Mouse (Mus musculus): Measurements from ENCODE around the gene Zfp652.

The Zfp652 gene

DNA sequence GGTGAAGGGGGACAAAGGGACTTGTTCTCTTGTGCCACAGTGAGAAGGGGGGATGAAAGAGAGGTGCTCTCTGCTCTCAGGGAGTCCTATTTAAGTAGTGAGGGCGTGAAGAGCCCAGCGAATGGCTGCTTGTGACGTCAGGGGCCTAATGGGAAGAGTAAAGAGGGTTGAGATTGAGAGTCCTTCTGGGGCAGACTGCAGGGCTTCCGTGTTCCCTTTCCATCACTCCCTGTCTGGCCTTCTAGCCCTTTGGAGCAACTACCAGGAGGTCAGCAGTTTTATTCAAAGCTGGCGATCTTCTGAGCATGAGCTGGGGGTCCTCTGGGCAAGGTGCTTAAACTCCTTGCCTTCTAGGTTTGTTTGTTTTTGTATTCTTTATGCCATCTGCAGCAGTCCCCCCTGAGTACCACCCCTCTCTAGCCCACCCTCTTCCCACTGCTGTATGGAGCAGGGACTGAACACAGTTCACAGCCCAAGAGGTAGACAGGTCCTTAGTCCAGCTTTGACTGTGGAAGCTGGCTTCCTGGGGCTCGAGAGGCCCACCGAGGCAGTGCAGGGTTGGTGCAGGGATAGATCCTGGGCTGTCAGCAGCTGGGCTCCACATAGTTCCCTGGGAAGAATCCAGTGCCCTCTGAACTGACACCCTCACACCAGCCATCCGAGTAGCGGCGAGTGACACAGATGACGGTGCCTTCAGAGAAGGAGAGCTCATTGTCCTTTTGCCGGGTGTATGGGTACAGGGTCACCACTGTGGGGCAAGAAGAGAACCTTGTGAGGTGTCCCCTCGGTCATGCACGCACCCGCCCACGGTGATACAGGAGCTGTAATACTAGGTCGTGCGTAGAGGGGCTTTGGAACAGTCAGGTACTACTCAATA lies 119.9 kb downstream of the Zfp652 start:
- DNase-seq (ENCODE audit: low read depth): no peak

DNA sequence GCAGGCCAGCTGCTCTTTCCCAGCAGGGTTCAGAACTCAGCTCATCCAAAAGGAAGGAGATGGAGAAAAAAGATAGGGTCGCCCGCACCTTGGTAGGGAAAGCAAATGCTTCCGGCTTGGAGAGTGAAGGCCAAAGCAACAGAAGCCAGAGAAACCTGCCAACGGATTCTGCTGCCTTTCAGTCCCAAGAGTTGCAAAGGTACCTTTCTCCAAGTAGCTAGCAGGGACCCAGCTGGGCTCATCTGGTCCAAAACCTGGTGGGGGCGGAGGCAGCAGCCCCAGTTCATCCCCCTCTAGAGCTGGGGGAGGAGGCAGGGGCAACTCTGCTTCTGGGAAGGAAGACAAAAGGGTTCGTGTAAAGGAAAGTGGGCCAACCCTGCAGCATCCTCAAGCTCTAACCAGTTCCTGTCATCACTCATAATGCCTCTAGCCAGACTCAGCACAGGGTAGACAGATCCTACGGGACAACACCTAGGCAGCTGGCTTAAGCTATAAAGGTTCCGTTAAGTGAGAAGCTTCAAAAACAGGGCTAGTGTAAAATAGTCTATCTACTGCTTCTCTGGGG lies 120.6 kb downstream of the Zfp652 start:
- no peak for DNase-seq (ENCODE audit: low read depth)

DNA sequence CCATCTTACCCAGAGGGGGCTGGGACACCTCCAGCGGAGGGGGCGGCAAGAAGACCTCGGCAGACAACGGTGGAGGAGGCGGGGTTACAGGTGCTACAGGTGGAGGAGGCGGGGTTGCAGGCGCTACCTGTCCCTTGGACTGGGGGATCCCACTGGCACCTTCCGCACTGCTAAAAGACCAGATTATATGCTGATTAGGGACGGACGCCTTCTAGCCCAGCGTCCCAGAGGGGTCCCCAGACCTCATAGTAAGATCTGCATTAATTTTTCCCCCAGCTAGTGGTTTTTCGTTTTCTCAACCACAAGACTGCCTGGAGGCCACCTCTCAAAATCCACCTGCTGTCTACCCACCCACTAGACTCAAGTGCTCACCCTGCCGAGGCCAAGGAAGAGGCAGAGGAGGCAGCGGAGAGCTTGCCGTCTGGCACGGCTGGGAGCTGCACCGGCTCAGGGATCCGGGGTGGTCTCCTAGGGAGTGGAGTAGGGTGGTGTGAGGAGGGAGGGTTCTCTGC lies 121.2 kb downstream of the Zfp652 start:
- DNase-seq (ENCODE audit: low read depth): no peak

DNA sequence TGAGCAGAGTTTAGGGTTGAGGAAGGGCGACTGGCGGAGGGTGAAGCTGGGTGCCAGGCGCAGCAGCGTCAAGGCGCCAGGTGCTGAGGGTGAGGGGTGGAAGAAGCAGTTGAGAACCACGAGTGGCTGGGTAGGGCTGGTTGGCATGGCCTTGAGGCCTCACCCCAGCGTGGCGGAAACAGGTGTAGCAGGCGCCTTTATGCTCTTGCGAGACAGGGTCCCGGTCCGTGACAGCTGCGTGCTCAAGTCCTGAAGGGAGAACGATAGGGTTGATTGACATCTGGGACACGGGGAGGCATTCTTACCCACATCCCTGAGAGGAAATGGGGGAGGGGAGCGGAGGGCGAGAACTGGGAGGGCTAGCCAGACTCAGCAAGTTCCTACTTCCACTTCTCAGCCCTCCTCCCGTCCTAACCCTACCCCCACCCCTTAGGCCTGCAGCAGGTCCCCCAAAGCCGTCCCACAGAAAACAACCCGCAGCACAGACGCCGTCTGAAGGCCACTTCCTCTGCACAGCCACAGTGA lies 121.7 kb downstream of the Zfp652 start:
- DNase-seq (ENCODE audit: low read depth): no peak

DNA sequence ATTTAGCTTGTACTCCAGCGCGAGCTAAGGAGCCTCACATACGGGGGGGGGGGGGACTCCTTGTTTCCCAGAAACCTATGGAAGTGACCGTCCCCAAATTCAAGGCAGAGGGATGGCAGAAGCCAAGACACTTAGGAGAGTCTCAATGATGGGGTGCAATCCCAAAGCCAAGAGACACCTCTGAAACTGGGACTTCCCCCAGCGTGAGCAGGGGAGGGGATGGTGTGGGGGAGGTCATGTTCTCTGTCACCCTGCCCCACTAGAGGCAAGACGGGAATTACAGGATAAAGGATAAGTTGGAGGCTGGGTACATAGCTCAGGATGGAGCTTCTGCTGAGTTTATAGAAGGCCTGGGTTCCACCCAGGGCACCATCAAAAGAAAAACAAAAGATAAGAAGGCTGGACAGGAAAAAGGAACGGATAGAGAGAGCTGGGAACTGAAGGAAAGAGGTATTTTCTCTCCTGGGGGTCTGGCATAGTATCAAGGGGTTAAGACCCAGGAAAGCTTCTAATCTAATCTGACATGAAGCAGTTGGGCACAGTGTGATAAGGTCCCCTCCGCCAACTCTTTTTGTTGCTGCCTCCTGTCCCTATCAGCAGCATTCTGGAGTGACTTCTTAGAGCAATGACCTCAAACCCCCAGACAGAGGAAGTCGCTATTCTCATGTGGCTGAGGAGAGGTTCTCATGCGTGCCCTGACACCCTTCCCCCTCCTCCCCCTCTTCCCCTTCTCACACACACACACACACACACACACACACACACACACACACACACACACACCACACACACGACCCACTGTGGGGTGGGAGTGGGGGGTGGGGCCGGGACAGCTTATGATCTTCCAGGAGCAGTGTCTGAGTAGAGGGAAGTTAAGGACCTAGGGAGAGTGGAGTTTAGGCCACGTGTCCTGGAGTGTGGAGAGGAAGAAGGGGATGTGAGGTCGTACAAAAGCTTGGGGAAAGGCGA lies 122.6 kb downstream of the Zfp652 start:
- no peak for DNase-seq (ENCODE audit: low read depth)

DNA sequence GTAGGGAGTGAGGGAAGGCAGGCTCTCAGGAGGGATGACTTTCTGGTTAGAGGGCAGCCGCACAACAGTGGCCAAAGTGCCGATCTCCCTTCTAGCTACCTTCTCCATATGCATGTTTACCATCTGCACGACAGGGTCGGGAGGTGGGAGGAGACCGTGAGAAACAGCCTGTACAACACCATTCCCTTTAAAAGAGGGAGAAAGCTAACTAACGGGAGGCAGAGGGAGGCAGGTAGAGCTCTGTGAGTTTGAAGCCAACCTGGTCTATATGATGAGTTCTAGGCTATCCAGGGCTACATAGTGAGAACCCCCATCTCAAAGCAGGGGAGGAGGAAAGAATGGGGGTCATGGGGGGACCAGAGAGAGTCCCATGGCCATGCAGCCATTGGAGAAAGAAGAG lies 123.4 kb downstream of the Zfp652 start:
- DNase-seq (ENCODE audit: low read depth): no peak

DNA sequence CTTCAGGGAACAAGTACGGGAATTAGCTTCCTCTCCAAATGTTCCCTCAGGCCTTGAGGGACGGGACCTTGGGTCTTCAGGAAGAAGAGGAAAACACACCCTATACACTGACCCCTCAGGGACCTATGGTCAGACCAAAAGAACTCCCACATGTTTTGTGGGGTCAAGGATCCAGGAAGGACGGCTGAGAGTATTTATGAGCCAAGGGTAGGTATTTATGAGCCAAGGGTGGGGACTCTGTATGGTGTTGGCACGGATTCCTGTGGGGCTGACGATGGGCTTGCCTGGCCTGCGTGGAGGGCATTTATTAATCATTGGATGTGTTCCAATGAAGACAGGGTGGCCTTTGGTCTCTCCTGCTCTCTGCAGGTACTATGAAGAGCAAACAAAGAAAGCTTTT lies 124.0 kb downstream of the Zfp652 start:
- no peak for DNase-seq (ENCODE audit: low read depth)

DNA sequence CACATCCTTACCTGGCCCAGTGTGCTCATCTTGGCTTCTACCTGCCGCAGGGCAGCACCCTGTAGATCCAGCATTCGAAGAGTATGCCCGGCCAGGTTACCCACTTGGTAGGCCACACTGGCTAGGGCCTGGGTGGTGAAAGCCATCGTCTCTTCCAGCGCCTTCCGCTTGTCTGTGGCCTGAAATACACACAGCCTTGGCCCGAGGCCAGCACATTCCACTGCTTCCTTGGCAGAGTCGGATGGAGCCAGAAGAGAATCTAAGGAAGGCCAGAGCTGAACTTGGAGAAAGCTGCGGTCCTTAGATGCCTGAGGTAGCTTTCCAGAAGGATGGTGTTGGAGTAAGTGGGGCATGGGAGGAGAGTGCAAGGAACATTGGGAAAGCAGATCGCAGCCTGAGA lies 124.6 kb downstream of the Zfp652 start, which contains the start of gene Gngt2:
Gene Gngt2 (plus strand): TSS at position 158 of the 400 bp plus-strand sequence.
- no peak for DNase-seq (ENCODE audit: low read depth)

DNA sequence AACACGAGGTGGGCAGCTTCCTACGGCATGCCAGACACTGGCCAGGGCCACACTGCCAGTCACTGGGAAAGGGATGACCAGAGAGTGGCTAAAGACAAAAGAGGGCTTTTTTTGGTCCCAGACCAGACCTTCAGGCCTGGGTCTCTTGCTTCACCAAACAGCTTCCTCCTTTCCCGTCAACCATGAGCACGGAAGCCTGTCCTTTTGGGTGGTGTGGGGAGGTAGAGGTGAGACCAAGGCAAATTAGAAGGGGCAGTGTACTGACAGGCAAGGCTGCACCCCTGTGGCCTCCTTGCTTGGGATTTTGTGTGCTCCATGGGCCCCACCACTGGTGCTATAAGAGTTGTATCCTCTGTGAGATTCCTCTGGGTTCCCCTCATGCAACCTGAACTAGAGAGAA lies 126.1 kb downstream of the Zfp652 start:
- no peak for DNase-seq (ENCODE audit: low read depth)

DNA sequence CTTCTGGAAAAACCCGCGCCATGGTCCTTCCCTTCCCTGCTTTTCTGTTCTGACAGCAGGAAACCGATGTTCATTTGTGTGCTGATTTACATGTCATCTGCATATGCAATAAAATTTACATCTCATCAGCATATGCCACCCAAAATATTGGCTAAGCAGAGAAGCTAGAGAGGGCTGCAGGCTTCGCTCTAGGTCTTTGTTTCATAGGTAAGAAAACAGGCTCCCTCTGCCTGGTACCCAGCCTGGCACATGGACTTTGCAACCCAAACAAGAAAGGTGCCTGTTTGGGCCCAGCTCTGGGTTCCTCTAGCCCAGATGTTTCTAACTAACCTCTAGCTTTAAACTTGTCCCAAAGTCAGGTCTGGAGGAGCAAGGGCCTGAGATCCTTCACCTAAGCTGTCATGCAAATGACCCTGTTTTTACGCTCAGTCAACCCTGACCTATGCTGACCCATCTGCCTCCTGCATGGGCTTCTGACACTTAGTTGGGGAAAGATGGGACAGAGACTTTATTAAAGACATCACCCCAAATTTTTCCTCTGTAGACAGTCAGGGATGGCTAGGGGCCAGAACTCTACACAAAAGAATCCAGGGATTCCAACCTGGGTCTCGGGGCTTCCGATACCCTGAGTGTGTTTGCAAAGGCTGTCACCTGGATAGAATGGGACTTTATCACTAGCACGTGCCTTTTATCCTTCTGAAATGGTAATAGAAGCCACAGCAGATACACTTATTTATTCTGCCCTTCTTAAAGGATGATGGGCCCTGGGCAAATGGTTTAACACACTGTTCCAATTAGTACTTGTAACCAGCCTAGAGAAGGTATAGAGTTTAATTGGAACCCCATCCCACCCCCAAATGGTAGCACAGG lies 126.8 kb downstream of the Zfp652 start:
- DNase-seq (ENCODE audit: low read depth): no peak

DNA sequence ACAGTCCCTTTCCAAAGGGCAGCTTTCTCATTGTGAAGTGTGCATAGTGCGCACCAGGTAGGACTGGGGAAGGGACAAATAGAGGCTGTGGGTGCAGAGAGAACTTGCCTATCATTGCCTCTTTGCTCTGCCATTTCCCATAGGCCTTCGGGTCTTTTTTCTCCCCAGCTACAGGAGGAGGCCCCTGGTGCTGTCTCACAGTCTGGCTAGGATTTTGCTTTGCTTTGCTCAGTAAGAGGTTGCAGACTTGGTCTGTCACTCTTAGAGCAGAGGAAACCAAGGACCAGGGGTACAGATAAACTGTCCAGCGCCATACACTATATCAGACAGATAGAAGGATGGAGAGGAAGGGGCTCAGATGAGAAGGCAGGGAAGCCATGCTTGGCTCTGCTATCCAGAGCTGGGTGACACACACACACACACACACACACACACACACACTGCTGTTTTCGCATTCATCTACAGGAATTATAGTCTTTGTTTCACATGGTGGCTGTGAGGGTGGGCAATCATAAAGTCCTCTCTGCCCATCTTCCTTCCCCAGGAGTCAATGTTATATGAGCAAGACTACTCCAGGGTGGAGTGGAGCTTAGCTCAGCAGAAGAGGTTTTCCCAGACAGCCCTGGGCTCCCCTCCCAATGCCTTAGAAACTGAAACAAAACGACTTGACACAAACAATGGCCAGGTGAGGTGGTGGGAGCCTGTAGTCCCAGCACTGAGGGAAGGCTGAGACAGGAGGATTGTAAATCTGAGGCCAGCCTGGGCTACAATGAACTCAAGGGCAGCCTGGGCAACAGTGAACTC lies 128.4 kb downstream of the Zfp652 start:
- no peak for DNase-seq (ENCODE audit: low read depth)

DNA sequence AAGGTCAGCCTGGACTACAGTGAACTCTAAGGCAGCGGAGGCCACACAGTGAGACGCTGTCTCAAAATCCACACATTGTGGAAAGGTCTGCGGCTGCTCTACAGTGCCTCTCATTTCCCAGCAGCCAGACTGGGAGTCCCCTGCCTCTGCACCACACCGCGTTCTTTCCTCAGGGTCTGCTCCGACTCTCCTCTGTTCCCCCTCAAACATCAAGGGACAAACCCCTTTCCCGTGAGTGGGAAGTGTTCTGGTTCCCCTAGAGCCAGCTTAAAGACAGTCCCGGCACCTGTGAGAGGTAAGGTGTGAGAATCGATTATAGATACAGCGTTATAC lies 129.0 kb downstream of the Zfp652 start:
- DNase-seq (ENCODE audit: low read depth): no peak

DNA sequence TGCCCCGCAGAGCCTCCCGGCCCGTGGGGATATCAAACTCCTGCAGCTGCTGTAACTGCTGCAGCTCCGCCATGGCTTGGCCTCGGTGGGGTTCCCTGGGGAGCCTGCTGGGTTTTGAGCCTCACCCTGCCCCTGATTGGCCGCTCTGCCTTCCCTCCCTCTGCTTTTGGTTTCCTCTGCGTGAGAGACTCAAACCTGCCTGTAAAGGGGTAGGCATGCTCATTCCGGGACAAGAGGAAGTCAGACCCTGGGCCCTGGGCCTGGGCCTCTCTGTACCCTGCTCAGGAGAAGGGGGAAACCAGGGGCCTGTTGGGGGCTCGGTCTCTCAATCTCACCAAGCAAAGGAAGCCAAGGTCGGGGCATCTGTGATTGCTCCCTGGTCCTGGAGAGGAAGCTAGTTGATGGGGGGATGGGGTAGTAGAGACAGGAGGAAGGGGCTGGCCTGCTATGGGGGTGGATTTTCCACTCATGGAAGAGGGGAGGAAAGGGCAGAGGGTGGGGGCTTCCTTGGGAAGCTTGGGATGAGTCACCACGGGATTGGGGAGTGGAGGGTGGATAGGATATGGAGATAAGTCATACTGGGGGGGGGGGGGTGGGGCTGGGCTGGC lies 129.7 kb downstream of the Zfp652 start, which contains the start of gene Abi3:
Gene Abi3 (minus strand): TSS at position 403 of the 608 bp plus-strand sequence.
- no peak for DNase-seq (ENCODE audit: low read depth)

DNA sequence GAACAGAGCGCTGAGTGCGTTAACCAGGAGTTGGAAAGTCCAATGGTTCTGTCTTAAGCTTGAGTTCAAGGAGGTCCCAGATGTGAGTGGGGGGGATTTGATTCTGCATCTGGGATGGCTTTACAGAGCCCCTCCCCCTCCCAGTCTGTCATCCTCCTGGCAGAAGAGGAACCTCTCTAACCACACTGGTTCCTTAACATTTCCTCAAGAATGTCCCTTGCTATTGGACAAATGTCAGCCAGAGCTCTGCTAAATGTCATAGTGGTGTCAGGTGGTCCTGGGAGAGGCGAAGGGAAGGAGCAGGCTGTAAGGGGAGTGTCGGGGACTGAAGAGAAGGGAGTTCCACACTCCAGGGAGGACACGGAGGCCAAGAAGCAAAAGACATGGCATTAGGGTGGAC lies 130.5 kb downstream of the Zfp652 start:
- no peak for DNase-seq (ENCODE audit: low read depth)

DNA sequence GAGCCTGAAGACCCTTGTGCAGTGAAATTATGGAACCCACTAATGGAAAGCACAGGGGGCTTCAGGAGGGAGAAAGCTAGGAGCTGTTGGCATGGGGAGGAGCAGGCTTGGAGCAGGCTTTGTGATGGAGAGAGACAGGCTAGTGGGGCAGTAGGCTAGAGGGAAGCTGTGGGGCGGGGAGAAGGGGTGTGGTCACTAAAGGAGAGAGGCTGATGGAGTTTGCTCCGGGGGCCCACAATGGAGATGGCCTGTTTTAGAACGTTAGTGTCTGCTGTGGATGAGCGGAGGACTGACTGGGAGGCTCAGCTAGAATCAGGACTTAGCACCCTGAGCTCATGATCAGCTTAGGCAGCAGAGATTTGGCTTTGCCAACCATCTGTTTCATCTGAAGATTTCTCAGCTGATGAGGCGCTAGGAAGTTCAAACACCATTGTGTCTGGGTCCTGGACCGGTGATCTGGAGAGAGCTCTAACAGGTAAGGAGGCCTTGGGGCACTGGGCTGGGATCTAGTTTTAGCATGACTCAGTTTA lies 131.0 kb downstream of the Zfp652 start:
- DNase-seq (ENCODE audit: low read depth): no peak

DNA sequence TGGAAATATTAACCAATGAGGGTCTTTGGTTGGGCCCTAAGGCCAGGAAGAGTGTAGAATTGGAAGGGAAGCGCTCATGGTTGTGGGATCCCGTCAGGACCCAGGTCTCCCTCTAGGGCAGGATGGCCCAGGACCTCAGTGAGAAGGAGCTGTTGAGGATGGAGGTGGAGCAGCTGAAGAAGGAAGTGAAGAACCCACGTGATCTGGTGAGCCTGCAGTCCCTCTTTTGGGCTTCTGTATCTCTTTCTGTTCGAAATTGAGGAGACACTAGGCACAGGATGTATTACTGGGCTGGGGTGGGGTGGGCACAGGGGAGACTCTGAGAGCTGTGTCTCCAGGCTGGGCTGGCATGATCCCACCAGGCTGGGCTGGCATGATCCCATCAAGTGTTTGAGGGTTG lies 132.5 kb downstream of the Zfp652 start:
- DNase-seq (ENCODE audit: low read depth): no peak

DNA sequence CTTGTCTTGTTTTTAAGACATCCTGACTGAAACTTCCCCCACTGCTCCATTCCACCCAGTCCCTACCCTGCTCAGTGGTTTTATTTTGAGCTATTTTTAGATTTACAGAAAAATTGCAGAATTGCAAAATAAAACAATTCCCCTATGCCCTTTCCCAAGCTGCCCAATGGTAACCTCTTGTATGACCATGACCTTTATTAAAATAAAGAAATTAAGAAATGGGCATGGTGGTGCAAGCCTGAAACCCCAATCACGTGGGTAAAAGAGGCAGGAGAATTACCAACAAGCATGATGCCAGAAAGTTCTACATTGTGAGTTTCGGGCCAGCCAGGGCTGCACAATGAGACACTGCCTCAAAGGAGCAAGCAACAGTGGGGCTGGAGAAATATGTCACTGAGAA lies 138.4 kb downstream of the Zfp652 start:
- DNase-seq (ENCODE audit: low read depth): no peak

DNA sequence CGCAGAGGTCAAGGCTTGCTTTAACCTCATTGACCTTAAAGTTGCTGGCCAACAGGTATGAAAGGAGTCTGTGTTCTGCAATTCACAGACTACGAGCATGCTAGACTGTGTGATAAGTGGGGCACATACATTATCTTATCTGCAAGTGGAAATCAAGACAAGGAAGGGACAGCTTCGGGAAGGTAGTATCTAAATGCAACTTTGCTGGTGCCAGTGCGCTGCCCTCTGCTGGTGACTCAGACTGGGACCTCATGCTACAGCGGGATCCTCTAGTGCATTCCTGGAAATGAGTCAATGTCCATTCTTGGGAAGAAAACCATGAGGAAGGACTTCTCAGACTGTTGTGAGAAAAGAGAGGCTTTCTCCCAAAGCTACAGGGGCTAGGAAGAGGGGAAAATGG lies 141.2 kb downstream of the Zfp652 start:
- no peak for DNase-seq (ENCODE audit: low read depth)

DNA sequence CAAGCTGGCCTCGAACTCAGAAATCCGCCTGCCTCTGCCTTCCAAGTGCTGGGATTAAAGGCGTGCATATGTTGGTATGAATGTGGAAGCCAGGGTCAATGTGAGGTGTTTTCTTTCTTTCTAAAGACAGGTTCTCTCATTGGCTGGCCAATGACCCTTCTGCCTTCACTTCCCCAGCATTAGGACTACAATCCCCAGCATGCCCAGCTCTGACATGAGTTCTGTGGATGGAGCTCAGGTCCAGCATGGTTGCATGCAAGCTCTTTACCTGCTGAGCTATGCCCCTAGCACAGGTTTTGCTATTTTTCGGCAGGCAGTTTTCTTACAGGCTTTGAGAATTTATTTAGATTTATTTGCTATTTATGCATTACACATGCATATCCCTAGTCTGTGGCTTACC lies 144.8 kb downstream of the Zfp652 start:
- DNase-seq (ENCODE audit: low read depth): no peak
